Mouse (Mus musculus): ENCODE measurements around the gene Majin. TPM values are rescaled to one million over a fixed set of nuclear protein-coding genes. Genes with fewer than 3 reads are reported as not detected.

Gene Majin
- polyA plus RNA-seq, 1 experiment from 2014 or later, result not detected

- ATAC-seq (ENCODE audit: insufficient number of reproducible peaks, insufficient read depth, low FRiP score, low TSS enrichment, low read depth), result no peak
- peaks cover 7% of the 10 kb centered on the region; the same call in 1 of the 2 replicates for H3K27me3 ChIP-seq
- H3K9ac ChIP-seq (replicated peaks), result no peak overlapping the region
- H3K4me1 ChIP-seq (replicated peaks), result peaks cover 22% of the 10 kb centered on the region
- no peaks in the 10 kb centered on the region for H3K36me3 ChIP-seq
- H3K4me3 ChIP-seq (replicated peaks), result no peak overlapping the region
- H3K9me3 ChIP-seq, result no peaks in the 10 kb centered on the region
- H3K27ac ChIP-seq, result no peak overlapping the region
- WGBS, result 75% methylated on average over 4 of the region's 4 CpGs
- H3K4me2 ChIP-seq, result no peak overlapping the region
Observed at GRCm38 (mm10) chr19:6273592-6273991, 89.4 kb downstream of the Majin start.

MicroRNAs encoded within 50 kb of the gene (microRNA counts, 519-probe panel; counts per million panel counts)
- not detected for microRNA mmu-miR-192

Small RNAs within 50 kb of the gene (microRNA-seq; reads per million reads assigned to microRNA genes)
- 66.0 reads per million, percentile 46 among the genes with 10 or more reads in this experiment for gene Mir192
- 48.1 reads per million, percentile 43 among the genes with 10 or more reads in this experiment for gene Mir194-2

Other genes starting within 250 kb of the Majin start
- gene Pola2, start 220.2 kb upstream of the Majin start, polyA plus RNA-seq (2016; fragmentation: Nextera tagmentation; extraction: Ambion mirVana), result 91.5 and 91.9 TPM in 2 replicates
- not detected in 2 replicates for gene Slc22a20, start 198.2 kb upstream of the Majin start, polyA plus RNA-seq (2016; fragmentation: Nextera tagmentation; extraction: Ambion mirVana)
- gene Capn1, start 168.5 kb upstream of the Majin start, polyA plus RNA-seq (2016; fragmentation: Nextera tagmentation; extraction: Ambion mirVana), result 7.0 and 7.7 TPM in 2 replicates
- 25.1 and 28.0 TPM in 2 replicates for gene Syvn1, start 137.8 kb upstream of the Majin start, polyA plus RNA-seq (2016; fragmentation: Nextera tagmentation; extraction: Ambion mirVana)
- 76.7 and 79.1 TPM in 2 replicates for gene Mrpl49, start 126.6 kb upstream of the Majin start, polyA plus RNA-seq (2016; fragmentation: Nextera tagmentation; extraction: Ambion mirVana)
- gene Fau, start 126.5 kb upstream of the Majin start, polyA plus RNA-seq (2016; fragmentation: Nextera tagmentation; extraction: Ambion mirVana), result 775 and 779 TPM in 2 replicates
- 33.1 and 39.0 TPM in 2 replicates for gene Znhit2, start 123.2 kb upstream of the Majin start, polyA plus RNA-seq (2016; fragmentation: Nextera tagmentation; extraction: Ambion mirVana)
- 24.4 and 26.3 TPM in 2 replicates for gene Tm7sf2, start 116.0 kb upstream of the Majin start, polyA plus RNA-seq (2016; fragmentation: Nextera tagmentation; extraction: Ambion mirVana)
- 67.7 and 72.7 TPM in 2 replicates for gene Vps51, start 107.2 kb upstream of the Majin start, polyA plus RNA-seq (2016; fragmentation: Nextera tagmentation; extraction: Ambion mirVana)
- not detected in 2 replicates for gene Tmem262, start 104.4 kb upstream of the Majin start, polyA plus RNA-seq (2016; fragmentation: Nextera tagmentation; extraction: Ambion mirVana)
- gene Gm28374, start 102.1 kb upstream of the Majin start, polyA plus RNA-seq (2016; fragmentation: Nextera tagmentation; extraction: Ambion mirVana), result 2.7 and 4.1 TPM in 2 replicates
- gene Zfpl1, start 99.4 kb upstream of the Majin start, polyA plus RNA-seq (2016; fragmentation: Nextera tagmentation; extraction: Ambion mirVana), result 71.5 and 75.6 TPM in 2 replicates
- 45.1 and 49.7 TPM in 2 replicates for gene Cdca5, start 99.4 kb upstream of the Majin start, polyA plus RNA-seq (2016; fragmentation: Nextera tagmentation; extraction: Ambion mirVana)
- 0.56 and 0.82 TPM in 2 replicates for gene AC131692.1, start 90.0 kb upstream of the Majin start, polyA plus RNA-seq (2016; fragmentation: Nextera tagmentation; extraction: Ambion mirVana)
- 0.54 and 0.71 TPM in 2 replicates for gene Naaladl1, start 78.6 kb upstream of the Majin start, polyA plus RNA-seq (2016; fragmentation: Nextera tagmentation; extraction: Ambion mirVana)
- gene Sac3d1, start 65.7 kb upstream of the Majin start, polyA plus RNA-seq (2016; fragmentation: Nextera tagmentation; extraction: Ambion mirVana), result 55.0 and 58.8 TPM in 2 replicates
- 33.1 and 33.2 TPM in 2 replicates for gene Snx15, start 56.1 kb upstream of the Majin start, polyA plus RNA-seq (2016; fragmentation: Nextera tagmentation; extraction: Ambion mirVana)
- not detected in 2 replicates for gene Batf2, start 43.4 kb upstream of the Majin start, polyA plus RNA-seq (2016; fragmentation: Nextera tagmentation; extraction: Ambion mirVana)
- 78.2 and 83.4 TPM in 2 replicates for gene Arl2, start 42.8 kb upstream of the Majin start, polyA plus RNA-seq (2016; fragmentation: Nextera tagmentation; extraction: Ambion mirVana)
- 2.0 and 2.4 TPM in 2 replicates for gene Gpha2, start 42.0 kb downstream of the Majin start, polyA plus RNA-seq (2016; fragmentation: Nextera tagmentation; extraction: Ambion mirVana)
- 22.7 and 23.7 TPM in 2 replicates for gene Ppp2r5b, start 51.5 kb downstream of the Majin start, polyA plus RNA-seq (2016; fragmentation: Nextera tagmentation; extraction: Ambion mirVana)
- 11.1 and 11.2 TPM in 2 replicates for gene Atg2a, start 57.3 kb downstream of the Majin start, polyA plus RNA-seq (2016; fragmentation: Nextera tagmentation; extraction: Ambion mirVana)
- 71.5 and 71.6 TPM in 2 replicates for gene Ehd1, start 92.3 kb downstream of the Majin start, polyA plus RNA-seq (2016; fragmentation: Nextera tagmentation; extraction: Ambion mirVana)
- gene Cdc42bpg, start 122.1 kb downstream of the Majin start, polyA plus RNA-seq (2016; fragmentation: Nextera tagmentation; extraction: Ambion mirVana), result 0.69 and 0.96 TPM in 2 replicates
- 103 and 107 TPM in 2 replicates for gene Men1, start 150.6 kb downstream of the Majin start, polyA plus RNA-seq (2016; fragmentation: Nextera tagmentation; extraction: Ambion mirVana)
- gene Map4k2, start 156.7 kb downstream of the Majin start, polyA plus RNA-seq (2016; fragmentation: Nextera tagmentation; extraction: Ambion mirVana), result 13.5 and 13.6 TPM in 2 replicates
- 164 and 171 TPM in 2 replicates for gene Sf1, start 179.3 kb downstream of the Majin start, polyA plus RNA-seq (2016; fragmentation: Nextera tagmentation; extraction: Ambion mirVana)
- 6.3 and 6.5 TPM in 2 replicates for gene Pygm, start 200.0 kb downstream of the Majin start, polyA plus RNA-seq (2016; fragmentation: Nextera tagmentation; extraction: Ambion mirVana)
- 16.3 and 16.8 TPM in 2 replicates for gene Rasgrp2, start 215.0 kb downstream of the Majin start, polyA plus RNA-seq (2016; fragmentation: Nextera tagmentation; extraction: Ambion mirVana)
- 1.8 and 2.4 TPM in 2 replicates for gene Nrxn2, start 234.3 kb downstream of the Majin start, polyA plus RNA-seq (2016; fragmentation: Nextera tagmentation; extraction: Ambion mirVana)